Comparison of ENCODE assay signal across 17 mouse cellular contexts in genomic region chr8:111203341-111203740, GRCm38 (mm10).
"Had no signal": no experiment of that assay in that cellular context is flagged by ENCODE, and none has a peak within 500 bp of the region (broad histone marks: within the 10 kb centered on the region; RNA-seq: fewer than 3 reads in every experiment).

No protein-coding gene starts in this region.

- H3K9ac ChIP-seq: liver, embryonic 14.5 days; midbrain, embryonic 12.5 days; midbrain, embryonic 15.5 days; neural tube, embryonic 13.5 days; stomach, embryonic 15.5 days had no signal

- H3K4me3 ChIP-seq: left cerebral cortex, adult 2 months; midbrain, embryonic 12.5 days; midbrain, embryonic 15.5 days; myocyte; neural tube, embryonic 13.5 days; stomach, embryonic 15.5 days had no signal

- H3K36me3 ChIP-seq: midbrain, embryonic 15.5 days; stomach, embryonic 15.5 days had no signal

- H3K4me1 ChIP-seq: midbrain, embryonic 12.5 days; midbrain, embryonic 15.5 days; neural tube, embryonic 13.5 days; stomach, embryonic 15.5 days had no signal

- H3K27me3 ChIP-seq: midbrain, embryonic 12.5 days; midbrain, embryonic 15.5 days; neural tube, embryonic 13.5 days; stomach, embryonic 15.5 days had no signal

- H3K4me2 ChIP-seq: midbrain, embryonic 12.5 days; midbrain, embryonic 15.5 days; neural tube, embryonic 13.5 days; stomach, embryonic 15.5 days had no signal

- H3K9me3 ChIP-seq: midbrain, embryonic 12.5 days; midbrain, embryonic 15.5 days; neural tube, embryonic 13.5 days; stomach, embryonic 15.5 days had no signal

- DNase-seq: kidney, postnatal 25 days; layer of hippocampus, postnatal 36 days; lung, adult 2 months; lung, postnatal 14 days; lung, postnatal 4 days; retina, postnatal 1 day; right cerebral cortex, postnatal 25 days; spleen, adult 18-20 months; thymus, postnatal 36 days had no signal

- ATAC-seq: midbrain, embryonic 15.5 days had no signal

- H3K27ac ChIP-seq: kidney, postnatal 0 days; left cerebral cortex, adult 2 months; liver, embryonic 14.5 days; midbrain, embryonic 12.5 days; midbrain, embryonic 15.5 days; neural tube, embryonic 13.5 days; stomach, embryonic 15.5 days had no signal
